Mouse (Mus musculus): Measurements from ENCODE around the gene Gfod1. TPM values are rescaled to one million over a fixed set of nuclear protein-coding genes. Genes with fewer than 3 reads are reported as not detected.
A peak's percentile ranks its signal among the peaks of the same experiment; 100 is the strongest.

Gene Gfod1
- polyA plus RNA-seq, 1 experiment from 2014 or later, result 0.41 TPM

DNA sequence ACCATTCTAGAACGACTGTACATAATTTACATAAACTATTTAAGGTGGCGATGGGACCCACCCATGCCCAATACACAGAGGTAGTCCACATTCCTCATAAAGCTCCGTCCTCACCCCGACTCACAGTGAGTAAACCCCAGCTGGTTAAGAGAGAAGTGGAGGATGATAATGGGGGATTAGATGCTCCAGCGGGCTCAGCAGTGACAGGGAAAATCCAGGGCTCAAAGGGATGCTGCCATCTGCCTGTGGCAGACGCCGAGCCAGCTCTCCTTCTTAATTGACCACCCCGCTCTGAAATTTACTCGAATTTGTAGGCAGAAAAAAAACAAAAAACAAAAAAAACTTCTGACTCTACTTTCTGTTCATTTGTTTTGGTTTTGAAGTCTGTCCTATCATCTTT, 136.3 kb downstream of the Gfod1 start:
- Histone ChIP-seq H3K36me3 (ENCODE audit: control insufficient read depth, insufficient read depth, low read length) (0 out of 2 replicates have a peak, but pooled peaks cover 2% of the 10 kb centered on the region), H3K9me3 (replicated peaks; ENCODE audit: control insufficient read depth, low read length) (no peaks in the 10 kb centered on the region), H3K27ac (ENCODE audit: low read length) (no peak overlapping the region), H3K4me3 (replicated peaks; ENCODE audit: low read length) (no peak overlapping the region), H3K9ac (ENCODE audit: low read length) (no peak overlapping the region), H3K27me3 (ENCODE audit: control insufficient read depth, insufficient read depth, low read length) (no peaks in the 10 kb centered on the region), H3K4me1 (ENCODE audit: control insufficient read depth, insufficient read depth, low read length) (peaks cover 6% of the 10 kb centered on the region; the same call in 1 of the 2 replicates), H3K4me2 (ENCODE audit: low read depth, low read length) (no peak overlapping the region)
- ATAC-seq (ENCODE audit: insufficient read depth, low FRiP score), result no peak
- WGBS, result 83% methylated on average over 9 of the region's 9 CpGs

DNA sequence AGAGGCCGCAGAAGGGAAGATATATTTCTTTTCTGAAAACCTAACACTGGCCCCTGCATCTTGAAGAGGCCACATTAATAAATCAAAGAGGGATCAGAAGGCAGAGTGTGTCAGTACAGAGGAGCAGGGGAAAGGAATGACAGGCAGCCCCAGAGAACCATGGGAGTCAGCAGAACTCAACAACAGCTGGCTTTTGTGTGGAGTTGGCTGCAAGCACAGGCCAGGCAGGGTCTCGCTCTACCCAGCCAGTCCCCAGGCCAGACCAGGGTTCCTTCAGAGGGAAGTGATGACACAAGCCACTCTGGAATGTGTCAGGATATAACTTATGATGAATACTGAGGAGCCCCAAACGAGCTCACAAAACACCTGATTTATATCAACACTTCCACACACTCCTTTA, 144.5 kb downstream of the Gfod1 start:
- ATAC-seq (ENCODE audit: insufficient read depth, low FRiP score), result peak; percentile 65; the same call in 1 of the 2 replicates
- 0 out of 2 replicates have a peak, but pooled peaks cover 3% of the 10 kb centered on the region for H3K4me1 ChIP-seq (ENCODE audit: control insufficient read depth, insufficient read depth, low read length)
- H3K4me2 ChIP-seq (ENCODE audit: low read depth, low read length), result no peak overlapping the region
- no peak overlapping the region for H3K9ac ChIP-seq (ENCODE audit: low read length)
- no peaks in the 10 kb centered on the region for H3K9me3 ChIP-seq (replicated peaks; ENCODE audit: control insufficient read depth, low read length)
- peak overlapping the region; percentile 12; the same call in 1 of the 2 replicates for H3K27ac ChIP-seq (ENCODE audit: low read length)
- 40% methylated on average over 3 of the region's 3 CpGs for WGBS
- no peak overlapping the region for H3K4me3 ChIP-seq (replicated peaks; ENCODE audit: low read length)
- 0 out of 2 replicates have a peak, but pooled peaks cover 2% of the 10 kb centered on the region for H3K36me3 ChIP-seq (ENCODE audit: control insufficient read depth, insufficient read depth, low read length)
- H3K27me3 ChIP-seq (ENCODE audit: control insufficient read depth, insufficient read depth, low read length), result no peaks in the 10 kb centered on the region

DNA sequence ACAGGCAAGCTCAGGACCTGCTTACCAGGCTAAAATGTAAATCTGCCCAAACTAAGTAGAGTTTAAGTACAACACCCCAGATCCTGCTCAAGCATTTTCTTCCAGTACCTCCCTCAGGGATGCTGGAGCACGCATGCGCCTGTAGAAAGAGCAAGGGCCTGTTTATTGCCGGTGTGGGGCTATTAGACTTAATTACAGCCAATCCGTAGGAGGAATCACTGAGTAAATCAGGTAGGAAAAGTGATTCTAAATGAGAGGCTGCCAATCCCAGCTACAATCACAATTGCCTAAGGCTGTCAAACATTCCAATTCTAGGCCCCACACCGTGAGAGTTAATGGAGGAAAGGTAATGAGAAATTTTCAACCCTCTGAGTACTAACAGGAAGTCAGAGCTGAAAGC, 145.7 kb downstream of the Gfod1 start:
- no peak overlapping the region for H3K4me2 ChIP-seq (ENCODE audit: low read depth, low read length)
- H3K4me1 ChIP-seq (ENCODE audit: control insufficient read depth, insufficient read depth, low read length), result 0 out of 2 replicates have a peak, but pooled peaks cover 3% of the 10 kb centered on the region
- H3K9me3 ChIP-seq (replicated peaks; ENCODE audit: control insufficient read depth, low read length), result no peaks in the 10 kb centered on the region
- H3K36me3 ChIP-seq (ENCODE audit: control insufficient read depth, insufficient read depth, low read length), result 0 out of 2 replicates have a peak, but pooled peaks cover under 1% of the 10 kb centered on the region
- H3K27me3 ChIP-seq (ENCODE audit: control insufficient read depth, insufficient read depth, low read length), result no peaks in the 10 kb centered on the region
- H3K9ac ChIP-seq (ENCODE audit: low read length), result no peak overlapping the region
- 69% methylated on average over 5 of the region's 5 CpGs for WGBS
- ATAC-seq (ENCODE audit: insufficient read depth, low FRiP score), result no peak
- H3K27ac ChIP-seq (ENCODE audit: low read length), result no peak overlapping the region
- H3K4me3 ChIP-seq (replicated peaks; ENCODE audit: low read length), result no peak overlapping the region

- ATAC-seq (ENCODE audit: insufficient read depth, low FRiP score), result no peak; the same call in 1 of the 2 replicates
- 47% methylated on average over 5 of the region's 5 CpGs for WGBS
- no peaks in the 10 kb centered on the region for H3K27me3 ChIP-seq (ENCODE audit: control insufficient read depth, insufficient read depth, low read length)
- no peak overlapping the region for H3K4me2 ChIP-seq (ENCODE audit: low read depth, low read length)
- H3K4me1 ChIP-seq (ENCODE audit: control insufficient read depth, insufficient read depth, low read length), result 0 out of 2 replicates have a peak, but pooled peaks cover 3% of the 10 kb centered on the region
- no peak overlapping the region for H3K9ac ChIP-seq (ENCODE audit: low read length)
- no peak overlapping the region for H3K27ac ChIP-seq (ENCODE audit: low read length)
- no peaks in the 10 kb centered on the region for H3K9me3 ChIP-seq (replicated peaks; ENCODE audit: control insufficient read depth, low read length)
- H3K4me3 ChIP-seq (replicated peaks; ENCODE audit: low read length), result no peak overlapping the region
- H3K36me3 ChIP-seq (ENCODE audit: control insufficient read depth, insufficient read depth, low read length), result no peaks in the 10 kb centered on the region
Observed at GRCm38 (mm10) chr13:43157370-43157769, 146.6 kb downstream of the Gfod1 start.

- no peak overlapping the region for H3K27ac ChIP-seq (ENCODE audit: low read length)
- no peak overlapping the region for H3K4me2 ChIP-seq (ENCODE audit: low read depth, low read length)
- no peaks in the 10 kb centered on the region for H3K27me3 ChIP-seq (ENCODE audit: control insufficient read depth, insufficient read depth, low read length)
- no peaks in the 10 kb centered on the region for H3K4me1 ChIP-seq (ENCODE audit: control insufficient read depth, insufficient read depth, low read length)
- H3K9me3 ChIP-seq (replicated peaks; ENCODE audit: control insufficient read depth, low read length), result no peaks in the 10 kb centered on the region
- 0 out of 2 replicates have a peak, but pooled peaks cover 5% of the 10 kb centered on the region for H3K36me3 ChIP-seq (ENCODE audit: control insufficient read depth, insufficient read depth, low read length)
- 83% methylated on average over 14 of the region's 14 CpGs for WGBS
- H3K9ac ChIP-seq (ENCODE audit: low read length), result no peak overlapping the region
- H3K4me3 ChIP-seq (replicated peaks; ENCODE audit: low read length), result no peak overlapping the region
- no peak for ATAC-seq (ENCODE audit: insufficient read depth, low FRiP score)
Observed at GRCm38 (mm10) chr13:43152005-43152520, 151.9 kb downstream of the Gfod1 start.

DNA sequence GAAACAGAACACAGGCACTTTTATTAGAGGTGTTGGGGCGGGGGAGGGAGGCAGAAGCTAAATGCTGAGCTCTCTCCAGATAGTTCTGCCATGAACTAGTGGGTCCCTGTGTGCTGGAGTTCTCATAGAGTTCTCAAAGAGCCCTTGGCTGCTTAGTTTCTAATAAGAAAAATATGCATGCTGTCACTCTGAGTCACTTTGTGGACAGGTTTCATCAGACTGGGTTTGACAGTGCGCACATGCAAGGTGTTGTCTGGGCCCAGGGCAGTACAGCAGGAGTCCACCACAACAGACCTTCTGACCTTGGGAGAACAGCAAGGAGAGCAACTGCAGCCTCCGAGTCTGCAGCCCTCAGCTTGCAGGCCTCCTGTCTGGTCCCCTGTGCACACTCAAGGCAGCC, 154.3 kb downstream of the Gfod1 start:
- Histone ChIP-seq H3K9ac (ENCODE audit: low read length) (no peak overlapping the region), H3K27ac (ENCODE audit: low read length) (no peak overlapping the region), H3K4me1 (ENCODE audit: control insufficient read depth, insufficient read depth, low read length) (no peaks in the 10 kb centered on the region), H3K4me3 (replicated peaks; ENCODE audit: low read length) (no peak overlapping the region), H3K36me3 (ENCODE audit: control insufficient read depth, insufficient read depth, low read length) (0 out of 2 replicates have a peak, but pooled peaks cover 5% of the 10 kb centered on the region), H3K27me3 (ENCODE audit: control insufficient read depth, insufficient read depth, low read length) (no peaks in the 10 kb centered on the region), H3K9me3 (replicated peaks; ENCODE audit: control insufficient read depth, low read length) (no peaks in the 10 kb centered on the region), H3K4me2 (ENCODE audit: low read depth, low read length) (no peak overlapping the region)
- no peak for ATAC-seq (ENCODE audit: insufficient read depth, low FRiP score)
- WGBS, result 79% methylated on average over 3 of the region's 3 CpGs

DNA sequence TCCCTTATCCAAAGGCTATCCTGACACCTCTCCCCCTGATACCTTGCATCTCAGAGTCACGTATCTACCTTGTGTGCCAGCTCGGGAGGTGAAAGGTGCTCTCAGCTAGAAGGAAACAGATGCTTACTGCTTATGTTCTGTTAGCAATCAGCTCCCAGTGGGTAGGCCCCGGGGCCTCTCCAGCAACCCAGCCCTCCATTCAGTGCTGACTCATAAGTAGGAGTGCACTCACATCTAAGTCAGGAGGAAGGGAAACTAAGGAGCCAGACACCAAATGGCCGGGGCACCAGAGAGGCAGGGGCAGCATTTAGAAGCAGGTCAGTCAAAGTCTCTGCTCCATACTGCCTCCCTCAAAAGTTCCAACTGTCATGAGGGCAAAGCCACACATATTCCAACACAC, 155.3 kb downstream of the Gfod1 start:
- Histone ChIP-seq H3K27me3 (ENCODE audit: control insufficient read depth, insufficient read depth, low read length) (no peaks in the 10 kb centered on the region), H3K36me3 (ENCODE audit: control insufficient read depth, insufficient read depth, low read length) (0 out of 2 replicates have a peak, but pooled peaks cover 5% of the 10 kb centered on the region), H3K4me3 (replicated peaks; ENCODE audit: low read length) (no peak overlapping the region), H3K4me1 (ENCODE audit: control insufficient read depth, insufficient read depth, low read length) (no peaks in the 10 kb centered on the region), H3K9me3 (replicated peaks; ENCODE audit: control insufficient read depth, low read length) (no peaks in the 10 kb centered on the region), H3K9ac (ENCODE audit: low read length) (no peak overlapping the region), H3K27ac (ENCODE audit: low read length) (peak overlapping the region; percentile 58), H3K4me2 (ENCODE audit: low read depth, low read length) (no peak overlapping the region)
- 64% methylated on average over 4 of the region's 4 CpGs for WGBS
- peak; percentile 51; the same call in 1 of the 2 replicates for ATAC-seq (ENCODE audit: insufficient read depth, low FRiP score)

DNA sequence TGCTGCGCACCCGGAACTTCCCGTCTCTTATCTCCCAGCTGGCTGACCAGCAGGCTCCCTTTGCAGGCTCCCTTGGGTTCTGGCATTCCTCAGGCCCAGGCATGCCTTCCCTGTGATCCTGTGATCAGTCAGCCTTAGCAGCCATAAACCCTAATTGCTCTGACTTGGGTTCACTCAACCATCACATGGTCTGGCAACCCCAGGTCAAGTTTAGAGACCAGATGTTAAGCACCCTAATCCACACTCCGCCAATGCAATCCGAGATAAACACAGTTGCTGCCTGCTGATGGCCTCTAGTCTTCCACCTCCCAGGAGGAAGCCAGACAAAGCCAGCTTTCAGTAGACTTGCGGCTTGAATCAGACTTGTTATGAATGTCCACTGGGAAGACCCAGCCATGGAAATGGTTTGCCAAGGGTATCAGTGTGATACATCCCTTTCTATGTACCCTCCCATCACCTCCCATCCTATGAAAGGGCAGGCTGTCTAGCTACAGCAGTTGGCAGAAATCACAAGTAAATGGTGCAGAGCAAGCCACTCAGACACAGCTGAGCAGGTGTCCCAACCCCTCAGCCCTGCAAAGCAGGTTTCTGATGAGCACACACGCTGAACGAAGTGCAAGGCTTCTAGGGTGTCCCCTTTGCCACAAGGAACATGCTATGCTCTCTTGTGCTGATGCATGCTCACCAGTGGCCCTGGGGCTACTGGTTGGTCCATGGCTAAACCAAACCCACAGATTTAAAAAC, 157.3 kb downstream of the Gfod1 start:
- H3K27ac ChIP-seq (ENCODE audit: low read length), result no peak overlapping the region
- H3K9ac ChIP-seq (ENCODE audit: low read length), result no peak overlapping the region
- no peaks in the 10 kb centered on the region for H3K4me1 ChIP-seq (ENCODE audit: control insufficient read depth, insufficient read depth, low read length)
- no peak overlapping the region for H3K4me3 ChIP-seq (replicated peaks; ENCODE audit: low read length)
- H3K9me3 ChIP-seq (replicated peaks; ENCODE audit: control insufficient read depth, low read length), result no peaks in the 10 kb centered on the region
- no peak overlapping the region for H3K4me2 ChIP-seq (ENCODE audit: low read depth, low read length)
- H3K27me3 ChIP-seq (ENCODE audit: control insufficient read depth, insufficient read depth, low read length), result no peaks in the 10 kb centered on the region
- ATAC-seq (ENCODE audit: insufficient read depth, low FRiP score), result no peak
- H3K36me3 ChIP-seq (ENCODE audit: control insufficient read depth, insufficient read depth, low read length), result 0 out of 2 replicates have a peak, but pooled peaks cover 5% of the 10 kb centered on the region
- WGBS, result 62% methylated on average over 8 of the region's 8 CpGs

All from stomach, embryonic 16.5 days (tissue).